17 mouse cellular contexts compared by ENCODE assay signal in the genomic region with DNA sequence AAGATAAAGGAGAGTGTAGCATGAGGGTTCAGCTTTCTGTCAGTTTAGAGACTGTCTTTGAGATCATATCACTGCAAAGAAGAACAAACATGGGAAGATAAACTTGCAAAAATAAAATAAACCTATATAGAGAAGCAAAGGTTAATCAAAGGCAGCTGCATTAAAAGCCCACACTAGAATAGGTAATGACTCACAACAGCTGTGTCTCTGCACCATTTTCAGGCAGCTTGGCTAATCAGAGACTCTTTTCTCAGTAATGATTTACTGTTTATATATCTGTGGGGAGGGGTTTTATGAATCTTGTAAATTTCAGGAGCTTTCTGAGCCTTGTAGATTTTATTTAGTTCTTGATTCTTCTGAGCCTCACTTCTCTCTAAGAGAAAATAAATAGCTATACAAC. TPM values are rescaled to one million over a fixed set of nuclear protein-coding genes. Genes with fewer than 3 reads are reported as not detected.
"Had no signal": no experiment of that assay in that cellular context is flagged by ENCODE, and none has a peak within 500 bp of the region (broad histone marks: within the 10 kb centered on the region; RNA-seq: fewer than 3 reads in every experiment).

No protein-coding gene starts in this region.

- H3K4me3 ChIP-seq: neural tube, embryonic 12.5 days; neural tube, embryonic 13.5 days; stomach, embryonic 15.5 days had no signal

- DNase-seq: retina, postnatal 1 day; right cerebral cortex, adult 18-20 months; right cerebral cortex, postnatal 14 days; right cerebral cortex, postnatal 25 days; right cerebral cortex, postnatal 4 days; spleen, adult 18-20 months; thymus, adult 18-20 months; thymus, adult 2 months; thymus, postnatal 14 days; thymus, postnatal 25 days; thymus, postnatal 36 days; thymus, postnatal 4 days had no signal

- H3K27me3 ChIP-seq: neural tube, embryonic 12.5 days; neural tube, embryonic 13.5 days; stomach, embryonic 15.5 days had no signal

- H3K9ac ChIP-seq: neural tube, embryonic 12.5 days; neural tube, embryonic 13.5 days; stomach, embryonic 15.5 days had no signal

- H3K36me3 ChIP-seq: neural tube, embryonic 12.5 days; neural tube, embryonic 13.5 days; stomach, embryonic 15.5 days had no signal

- H3K4me1 ChIP-seq: neural tube, embryonic 12.5 days; neural tube, embryonic 13.5 days; stomach, embryonic 15.5 days had no signal

- H3K9me3 ChIP-seq: neural tube, embryonic 12.5 days; neural tube, embryonic 13.5 days; stomach, embryonic 15.5 days had no signal

- H3K4me2 ChIP-seq: neural tube, embryonic 12.5 days; neural tube, embryonic 13.5 days; stomach, embryonic 15.5 days had no signal

- H3K27ac ChIP-seq: neural tube, embryonic 12.5 days; neural tube, embryonic 13.5 days; stomach, embryonic 15.5 days; stomach, postnatal 0 days had no signal

RNA-seq across cellular contexts. Expression of a gene that starts 15.7 kb away (rescaled TPM):
- total RNA-seq: neutrophil, adult 5-6 weeks had no signal
